Mouse (Mus musculus) midbrain, embryonic 14.5 days (tissue): Measurements from ENCODE around the gene Tcstv3. TPM values are rescaled to one million over a fixed set of nuclear protein-coding genes. Genes with fewer than 3 reads are reported as not detected.

Experiments used
- ATAC-seq: fragments of 200-750 bp; cut with Nextera tagmentation; 2 replicates; pipeline ENCODE4 v1.8.0; 2017; ENCODE audit warnings: moderate number of reproducible peaks, moderate library complexity; ENCODE audit not compliant: low FRiP score, low TSS enrichment
- DNase-seq: peaks from one replicate; pipeline ENCODE4 v3.0.0-alpha.2; 2015
- H3K27ac ChIP-seq: fragments of 300-500 bp; sonication (generic); replicated peaks from 2 replicates; pipeline ENCODE4 v1.5.1; 2014; ENCODE audit warnings: mild to moderate bottlenecking, low read depth, low read length, moderate library complexity
- H3K27me3 ChIP-seq: fragments of 300-500 bp; sonication (generic); 2 replicates; pipeline ENCODE4 v1.6.1; 2014; ENCODE audit warnings: low read length, control low read depth, mixed read lengths; ENCODE audit not compliant: control insufficient read depth, insufficient read depth
- H3K36me3 ChIP-seq: fragments of 300-500 bp; sonication (generic); 2 replicates; pipeline ENCODE4 v1.6.1; 2014; ENCODE audit warnings: low read length, control low read depth; ENCODE audit not compliant: control insufficient read depth, insufficient read depth
- H3K4me1 ChIP-seq: fragments of 300-500 bp; sonication (generic); 2 replicates; pipeline ENCODE4 v1.6.1; 2014; ENCODE audit warnings: mild to moderate bottlenecking, antibody characterized with exemption, low read length, control low read depth; ENCODE audit not compliant: control insufficient read depth, insufficient read depth
- H3K4me2 ChIP-seq: fragments of 300-500 bp; sonication (generic); 2 replicates; pipeline ENCODE4 v1.6.1; 2014; ENCODE audit warnings: mild to moderate bottlenecking, low read length, moderate library complexity
- H3K4me3 ChIP-seq: fragments of 300-500 bp; sonication (generic); replicated peaks from 2 replicates; pipeline ENCODE4 v1.5.1; 2014; ENCODE audit warnings: low read depth, low read length
- H3K9ac ChIP-seq: fragments of 300-500 bp; sonication (generic); replicated peaks from 2 replicates; pipeline ENCODE4 v1.6.1; 2014; ENCODE audit warnings: mild to moderate bottlenecking, low read length, moderate library complexity
- H3K9me3 ChIP-seq: fragments of 300-500 bp; sonication (generic); 2 replicates; pipeline ENCODE4 v1.6.1; 2016; ENCODE audit warnings: low read length, control low read depth, mixed read lengths; ENCODE audit not compliant: control insufficient read depth
- WGBS: fragments of 180-500 bp; shearing (Covaris S2); extraction: QIAGEN DNeasy Blood & Tissue Kit; methylation state at CpG from one replicate; pipeline ENCODE4 v1.1.7; 2014; 5-methylcytosine and 5-hydroxymethylcytosine counted together
- polyA plus RNA-seq: library from polyadenylated mRNA; unstranded; fragments of >200 nt; fragmentation: Nextera tagmentation; extraction: Ambion mirVana; gene quantifications from 2 replicates; pipeline ENCODE4 v1.2.1, GENCODE M21; 2014

Gene Tcstv3
- polyA plus RNA-seq, 1 experiment from 2014 or later = not detected

DNA sequence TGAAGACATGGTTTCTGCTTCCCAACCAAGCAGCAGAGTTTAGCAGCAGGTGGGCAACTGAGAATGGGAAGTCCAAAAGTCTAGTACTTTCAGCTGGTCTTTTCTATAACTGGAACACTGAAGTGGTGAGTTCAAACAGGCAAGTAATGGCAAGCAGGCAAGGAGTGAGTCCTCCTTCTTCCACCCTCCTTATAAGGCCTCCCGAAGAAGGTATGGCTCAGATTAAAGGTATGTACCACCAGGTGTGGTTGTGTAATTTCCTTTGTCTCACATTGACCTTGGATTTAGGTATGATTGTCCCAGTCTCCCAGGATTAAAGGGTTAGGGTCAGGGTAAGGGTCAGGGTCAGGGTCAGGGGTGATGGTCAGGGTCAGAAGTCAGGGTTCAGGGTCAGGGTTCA lies 4.0 kb downstream of the Tcstv3 start:
- H3K4me3 ChIP-seq = no peak overlapping the region
- no peak overlapping the region for H3K9ac ChIP-seq
- H3K36me3 ChIP-seq = no peaks in the 10 kb centered on the region
- ATAC-seq = no peak
- H3K27me3 ChIP-seq = no peaks in the 10 kb centered on the region
- WGBS = 89% methylated on average over 1 of the region's 1 CpGs
- DNase-seq = peak; percentile 8
- H3K27ac ChIP-seq = no peak overlapping the region
- no peak overlapping the region for H3K4me2 ChIP-seq
- H3K9me3 ChIP-seq = no peaks in the 10 kb centered on the region
- no peaks in the 10 kb centered on the region for H3K4me1 ChIP-seq

Other genes with a start within 250 kb of the Tcstv3 start
- not detected in 2 replicates for gene Gm20767, start 176.6 kb upstream of the Tcstv3 start, polyA plus RNA-seq
- not detected in 2 replicates for gene Gm21818, start 144.4 kb upstream of the Tcstv3 start, polyA plus RNA-seq
- not detected in 2 replicates for gene Gm21762, start 100.9 kb upstream of the Tcstv3 start, polyA plus RNA-seq
- gene Gm21731, start 77.8 kb upstream of the Tcstv3 start, polyA plus RNA-seq = not detected in 2 replicates
- gene AF067061, start 53.8 kb upstream of the Tcstv3 start, polyA plus RNA-seq = not detected in 2 replicates
- gene BC147527, start 16.5 kb upstream of the Tcstv3 start, polyA plus RNA-seq = 0.47 TPM in 1 of 2 replicates, not detected in the other